Mouse (Mus musculus) myocyte (in vitro differentiated cells): Measurements from ENCODE around the gene M6pr. TPM values are rescaled to one million over a fixed set of nuclear protein-coding genes. Genes with fewer than 3 reads are reported as not detected.
"Not testable (repeated sequence)": the region's sequence is repeated elsewhere in the genome, so short reads cannot be mapped to it uniquely, and the experiment has no call there.

Experiments
- H3K27me3 ChIP-seq: one replicate; pipeline ENCODE4 v1.6.1; 2011; ENCODE audit not compliant: control insufficient read depth, insufficient read depth, insufficient read length
- H3K36me3 ChIP-seq: one replicate; pipeline ENCODE4 v1.6.1; 2011; ENCODE audit not compliant: control insufficient read depth, insufficient read depth
- H3K4me2 ChIP-seq: one replicate; pipeline ENCODE4 v1.6.1; 2011; ENCODE audit warnings: low read depth, control low read depth
- H3K4me3 ChIP-seq: one replicate; pipeline ENCODE4 v1.5.1; 2011; ENCODE audit warnings: mild to moderate bottlenecking, control low read depth, moderate library complexity
- H3K79me2 ChIP-seq: one replicate; pipeline ENCODE4 v1.6.1; 2011; ENCODE audit not compliant: control insufficient read depth, insufficient read depth
- H3ac ChIP-seq: one replicate; pipeline ENCODE4 v1.6.1; 2011; ENCODE audit not compliant: control insufficient read depth, insufficient read length
- CEBPB ChIP-seq: IDR thresholded peaks from 2 replicates; pipeline ENCODE4 v1.6.1; 2011; ENCODE audit warnings: mild to moderate bottlenecking, moderate library complexity; ENCODE audit not compliant: poor library complexity, insufficient read depth, severe bottlenecking
- E2F4 ChIP-seq: IDR thresholded peaks from one replicate; pipeline ENCODE4 v1.6.1; 2011; ENCODE audit warnings: mild to moderate bottlenecking, control low read depth, moderate library complexity; ENCODE audit not compliant: insufficient read depth
- MAX ChIP-seq: IDR thresholded peaks from one replicate; pipeline ENCODE4 v1.6.1; 2011; ENCODE audit warnings: low read depth, mild to moderate bottlenecking, control low read depth
- MYOD1 ChIP-seq, 3 experiments: IDR thresholded peaks; one replicate each; pipeline ENCODE4 v1.6.1; 2011; ENCODE audit warnings: control low read depth in 2 of 3, low read depth in 2 of 3, mild to moderate bottlenecking in 2 of 3, moderate library complexity in 1 of 3; ENCODE audit not compliant: insufficient read length in 2 of 3, control insufficient read depth in 1 of 3
- MYOG ChIP-seq, 3 experiments: IDR thresholded peaks; one replicate each; pipeline ENCODE4 v1.6.1; 2011; ENCODE audit warnings: control low read depth in 2 of 3, low read depth in 2 of 3, mild to moderate bottlenecking in 2 of 3; ENCODE audit not compliant: insufficient read length in 2 of 3, control insufficient read depth in 1 of 3, insufficient read depth in 1 of 3
- POLR2A ChIP-seq: IDR thresholded peaks from one replicate; pipeline ENCODE4 v1.6.1; 2011; ENCODE audit warnings: low read depth, mild to moderate bottlenecking, control low read depth, moderate library complexity; ENCODE audit not compliant: insufficient read length
- POLR2AphosphoS2 ChIP-seq: IDR thresholded peaks from one replicate; pipeline ENCODE4 v1.6.1; 2011; ENCODE audit warnings: low read depth, control low read depth; ENCODE audit not compliant: insufficient read length
- REST ChIP-seq: IDR thresholded peaks from one replicate; pipeline ENCODE4 v1.6.1; 2011; ENCODE audit warnings: mild to moderate bottlenecking, control low read depth, moderate library complexity; ENCODE audit not compliant: insufficient read depth, insufficient read length
- SRF ChIP-seq: IDR thresholded peaks from one replicate; pipeline ENCODE4 v1.6.1; 2011; ENCODE audit warnings: low read depth; ENCODE audit not compliant: control insufficient read depth, insufficient read length
- TCF12 ChIP-seq: IDR thresholded peaks from one replicate; pipeline ENCODE4 v1.6.1; 2011; ENCODE audit warnings: mild to moderate bottlenecking, control low read depth; ENCODE audit not compliant: poor library complexity, insufficient read depth, severe bottlenecking
- TCF3 ChIP-seq: IDR thresholded peaks from one replicate; pipeline ENCODE4 v1.6.1; 2011; ENCODE audit warnings: low read depth, control low read depth; ENCODE audit not compliant: insufficient read length
- USF1 ChIP-seq: IDR thresholded peaks from one replicate; pipeline ENCODE4 v1.6.1; 2011; ENCODE audit warnings: low read depth, mild to moderate bottlenecking, control low read depth, moderate library complexity
- polyA plus RNA-seq: library from polyadenylated mRNA; unstranded; fragments of >200 nt; fragmentation: generic; extraction: Trizol; gene quantifications from one replicate; pipeline ENCODE4 v1.2.1, GENCODE M21; 2012; ENCODE audit warnings: missing spikeins

M6pr gene
- polyA plus RNA-seq, 1 experiment, result 58.8 TPM

GRCm38 (mm10) chr6:122345731-122346130, 37.2 kb downstream of the M6pr start:
- Histone ChIP-seq H3K4me2 (no peak overlapping the region), H3K4me3 (no peak overlapping the region), H3ac (no peak overlapping the region), H3K27me3 (no peaks in the 10 kb centered on the region), H3K79me2 (no peaks in the 10 kb centered on the region), H3K36me3 (no peaks in the 10 kb centered on the region)
- no peak for TF ChIP-seq POLR2A
- TF ChIP-seq TCF3, result no peak
- no peak for TF ChIP-seq MAX
- no peak for TF ChIP-seq CEBPB
- no peak for TF ChIP-seq REST
- no peak for TF ChIP-seq MYOG (IDR thresholded peaks at IDR 0.05; ENCODE audit: control insufficient read depth in 1 of 3, insufficient read depth in 1 of 3, insufficient read length in 2 of 3, low read depth in 2 of 3)
- TF ChIP-seq MYOD1 (IDR thresholded peaks at IDR 0.05; ENCODE audit: control insufficient read depth in 1 of 3, insufficient read length in 2 of 3, low read depth in 2 of 3), result no peak
- no peak for TF ChIP-seq SRF
- no peak for TF ChIP-seq TCF12
- no peak for TF ChIP-seq POLR2AphosphoS2
- no peak for TF ChIP-seq E2F4
- TF ChIP-seq USF1, result no peak

GRCm38 (mm10) chr6:122346399-122346798, 37.9 kb downstream of the M6pr start:
- H3K4me2 ChIP-seq, result no peak overlapping the region
- H3K36me3 ChIP-seq, result no peaks in the 10 kb centered on the region
- TF ChIP-seq MYOD1 (IDR thresholded peaks at IDR 0.05; ENCODE audit: control insufficient read depth in 1 of 3, insufficient read length in 2 of 3, low read depth in 2 of 3) (peak; percentile 93 to 94 (median 94)), SRF (no peak), MYOG (IDR thresholded peaks at IDR 0.05; ENCODE audit: control insufficient read depth in 1 of 3, insufficient read depth in 1 of 3, insufficient read length in 2 of 3, low read depth in 2 of 3) (peak in 1 of 3 experiments; percentile 37), CEBPB (no peak), MAX (no peak), E2F4 (no peak), REST (no peak), POLR2AphosphoS2 (no peak), TCF3 (no peak), TCF12 (peak; percentile 47), USF1 (no peak), POLR2A (no peak)
- no peaks in the 10 kb centered on the region for H3K27me3 ChIP-seq
- H3ac ChIP-seq, result no peak overlapping the region
- no peak overlapping the region for H3K4me3 ChIP-seq
- no peaks in the 10 kb centered on the region for H3K79me2 ChIP-seq

DNA sequence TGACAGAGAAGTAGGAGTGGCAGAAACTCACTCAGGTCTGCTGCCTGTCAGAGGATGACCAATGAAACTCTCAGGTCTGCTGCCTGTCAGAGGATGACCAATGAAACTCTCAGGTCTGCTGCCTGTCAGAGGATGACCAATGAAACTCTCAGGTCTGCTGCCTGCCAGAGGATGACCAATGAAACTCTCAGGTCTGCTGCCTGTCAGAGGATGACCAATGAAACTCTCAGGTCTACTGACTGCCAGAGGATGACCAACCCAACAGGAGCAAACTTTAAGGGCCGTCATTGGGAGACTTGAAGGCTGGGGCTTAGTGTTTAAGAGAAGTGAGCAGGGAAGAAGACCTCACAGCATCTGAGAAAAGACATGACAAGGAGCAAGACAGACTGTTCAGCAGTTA, 38.8 kb downstream of the M6pr start:
- H3K4me2 ChIP-seq, H3ac ChIP-seq, H3K4me3 ChIP-seq, H3K36me3 ChIP-seq, H3K79me2 ChIP-seq, H3K27me3 ChIP-seq: not testable (repeated sequence)

DNA sequence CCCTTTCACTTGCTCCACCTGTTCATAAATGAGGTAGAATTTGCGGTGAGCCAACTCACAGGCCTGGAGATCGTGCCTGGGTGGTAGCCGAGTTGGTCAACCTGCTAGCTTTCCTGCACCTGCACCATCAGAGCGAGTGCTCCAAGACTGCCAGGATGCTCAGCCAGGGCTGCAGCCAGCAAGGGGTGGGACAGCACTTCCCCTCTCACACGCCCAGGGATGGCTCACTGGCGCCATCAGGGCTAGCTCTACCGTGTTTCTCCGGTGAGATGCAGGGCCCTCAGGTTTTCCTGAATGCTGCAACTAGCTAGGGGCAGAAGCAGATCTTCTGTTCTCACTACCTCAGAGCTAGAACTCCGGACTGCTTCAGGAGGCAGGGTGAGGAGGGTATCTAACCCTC, 47.4 kb downstream of the M6pr start:
- Histone ChIP-seq H3K4me3 (no peak overlapping the region), H3K4me2 (no peak overlapping the region), H3K27me3 (no peaks in the 10 kb centered on the region), H3ac (no peak overlapping the region), H3K79me2 (no peaks in the 10 kb centered on the region), H3K36me3 (no peaks in the 10 kb centered on the region)
- TF ChIP-seq MYOD1 (IDR thresholded peaks at IDR 0.05; ENCODE audit: control insufficient read depth in 1 of 3, insufficient read length in 2 of 3, low read depth in 2 of 3), result no peak
- TF ChIP-seq E2F4, result no peak
- TF ChIP-seq POLR2AphosphoS2, result no peak
- TF ChIP-seq TCF12, result no peak
- no peak for TF ChIP-seq MYOG (IDR thresholded peaks at IDR 0.05; ENCODE audit: control insufficient read depth in 1 of 3, insufficient read depth in 1 of 3, insufficient read length in 2 of 3, low read depth in 2 of 3)
- TF ChIP-seq USF1, result no peak
- no peak for TF ChIP-seq POLR2A
- no peak for TF ChIP-seq REST
- TF ChIP-seq SRF, result no peak
- TF ChIP-seq TCF3, result no peak
- TF ChIP-seq CEBPB, result no peak
- no peak for TF ChIP-seq MAX

- H3K4me2 ChIP-seq, result no peak overlapping the region
- no peaks in the 10 kb centered on the region for H3K79me2 ChIP-seq
- no peak for TF ChIP-seq POLR2A
- no peak for TF ChIP-seq TCF3
- TF ChIP-seq USF1, result no peak
- no peak for TF ChIP-seq REST
- TF ChIP-seq MYOG (IDR thresholded peaks at IDR 0.05; ENCODE audit: control insufficient read depth in 1 of 3, insufficient read depth in 1 of 3, insufficient read length in 2 of 3, low read depth in 2 of 3), result no peak
- no peak for TF ChIP-seq POLR2AphosphoS2
- no peak for TF ChIP-seq CEBPB
- no peak for TF ChIP-seq TCF12
- no peak for TF ChIP-seq MYOD1 (IDR thresholded peaks at IDR 0.05; ENCODE audit: control insufficient read depth in 1 of 3, insufficient read length in 2 of 3, low read depth in 2 of 3)
- no peak for TF ChIP-seq SRF
- no peak for TF ChIP-seq MAX
- no peak for TF ChIP-seq E2F4
- H3ac ChIP-seq, result no peak overlapping the region
- H3K36me3 ChIP-seq, result no peaks in the 10 kb centered on the region
- no peak overlapping the region for H3K4me3 ChIP-seq
- H3K27me3 ChIP-seq, result no peaks in the 10 kb centered on the region
Observed at GRCm38 (mm10) chr6:122357089-122357488, 48.6 kb downstream of the M6pr start.
